Mouse (Mus musculus) right cerebral cortex, adult 18-20 months (tissue): Measurements from ENCODE around the gene Ggt6.
A peak's percentile ranks its signal among the peaks of the same experiment; 100 is the strongest.

Experiments used
- DNase-seq: peaks from one replicate; pipeline ENCODE4 v3.0.0; 2022; ENCODE audit warnings: mixed read lengths

Ggt6 gene

GRCm38 (mm10) chr11:72440965-72441664 lies 5.8 kb downstream of the Ggt6 start, which contains the start of gene Mybbp1a:
Mybbp1a (plus strand) TSS chr11:72441355.
- DNase-seq = peak; percentile 98

DNA sequence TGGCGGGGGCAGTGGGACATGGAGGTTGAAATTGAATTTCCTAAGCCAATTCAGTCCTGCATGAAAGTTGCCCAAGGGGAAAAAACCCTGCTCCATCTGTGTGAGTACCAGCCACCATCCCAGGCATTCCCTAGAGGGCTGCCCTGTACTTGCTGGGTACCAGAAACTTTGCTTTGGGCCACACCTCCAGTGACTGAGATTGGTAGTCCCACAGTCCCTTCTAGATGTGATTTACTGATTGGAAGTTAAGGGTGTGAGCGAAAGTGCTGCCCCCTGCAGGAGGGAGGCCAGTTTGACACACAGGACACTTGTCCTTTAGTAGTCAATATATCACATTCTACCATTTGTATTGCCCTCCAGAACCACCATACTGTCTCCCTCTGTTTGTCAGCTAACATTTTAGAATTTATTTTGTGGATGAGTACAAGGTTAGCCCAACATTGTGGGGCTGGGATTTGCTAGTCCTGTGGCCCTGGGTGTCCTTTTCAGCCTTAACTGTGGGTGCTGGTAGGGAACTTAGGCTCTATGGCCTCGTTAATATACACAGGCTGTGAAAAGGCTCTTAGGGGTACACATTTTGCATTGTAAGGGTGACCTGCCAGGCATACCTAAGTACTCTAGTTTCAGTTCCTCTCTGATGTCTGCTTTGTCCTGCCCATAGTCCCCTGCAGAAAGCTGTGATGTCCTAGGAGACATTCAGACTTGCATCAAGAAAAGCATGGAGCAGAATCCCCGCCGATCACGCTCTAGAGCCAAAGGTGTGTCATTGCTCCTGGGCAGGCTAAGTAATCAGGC lies 11.2 kb downstream of the Ggt6 start:
- DNase-seq = no peak

GRCm38 (mm10) chr11:72447475-72447874 lies 12.1 kb downstream of the Ggt6 start:
- no peak for DNase-seq

GRCm38 (mm10) chr11:72452140-72452665 lies 16.9 kb downstream of the Ggt6 start:
- no peak for DNase-seq

- DNase-seq = no peak
Measured at GRCm38 (mm10) chr11:72453105-72453953, 18.0 kb downstream of the Ggt6 start.

DNA sequence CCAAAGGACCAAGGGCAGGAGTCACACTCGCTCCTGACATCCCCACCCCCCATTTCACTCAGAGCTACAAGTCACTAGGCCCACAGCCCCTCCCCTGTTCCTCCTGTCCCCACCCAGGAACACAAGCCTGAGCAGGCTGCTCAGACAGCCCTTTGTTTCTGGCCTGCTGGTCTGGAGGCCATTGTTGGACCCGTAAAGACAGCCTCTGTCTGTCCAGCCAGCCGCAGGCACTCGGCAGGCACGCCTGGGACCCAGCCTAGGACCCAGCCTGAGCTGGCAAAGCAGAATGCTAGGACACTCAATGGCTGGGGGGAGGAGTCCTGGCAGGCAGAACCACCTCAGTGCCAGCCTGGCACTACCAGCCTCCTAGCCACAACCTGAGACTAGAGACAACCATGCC lies 20.4 kb downstream of the Ggt6 start:
- DNase-seq = peak; percentile 82

DNA sequence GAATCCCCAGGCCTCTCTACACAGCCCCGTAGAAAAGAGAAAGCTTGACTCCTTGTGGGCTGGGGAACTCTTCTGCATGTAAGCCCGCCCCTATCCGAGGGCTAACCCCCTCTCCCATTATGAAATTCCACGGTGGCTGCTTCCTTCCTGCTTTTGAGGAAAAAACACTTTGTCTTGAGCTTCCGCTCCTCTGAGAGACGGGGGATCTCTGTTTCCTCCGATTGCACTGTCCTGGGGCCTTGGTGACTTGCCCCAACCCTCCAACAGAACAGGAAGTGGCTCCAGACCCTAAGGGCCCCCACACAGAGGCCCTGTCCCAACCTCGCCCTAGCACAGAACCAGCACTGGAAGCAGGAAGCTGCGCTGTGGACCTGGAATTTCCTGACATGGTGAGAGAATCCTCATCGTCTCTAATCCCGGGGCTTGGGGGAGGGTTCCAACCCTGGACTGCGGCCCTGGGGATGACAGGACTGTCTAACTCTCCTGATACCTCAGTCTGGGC lies 22.7 kb downstream of the Ggt6 start:
- DNase-seq = no peak

- DNase-seq = no peak
Measured at GRCm38 (mm10) chr11:72458502-72458901, 23.2 kb downstream of the Ggt6 start.

GRCm38 (mm10) chr11:72461500-72461981 lies 26.2 kb downstream of the Ggt6 start:
- DNase-seq = no peak

- no peak for DNase-seq
Measured at GRCm38 (mm10) chr11:72464821-72465220, 29.5 kb downstream of the Ggt6 start.

GRCm38 (mm10) chr11:72465978-72466693 lies 30.8 kb downstream of the Ggt6 start:
- DNase-seq = no peak

DNA sequence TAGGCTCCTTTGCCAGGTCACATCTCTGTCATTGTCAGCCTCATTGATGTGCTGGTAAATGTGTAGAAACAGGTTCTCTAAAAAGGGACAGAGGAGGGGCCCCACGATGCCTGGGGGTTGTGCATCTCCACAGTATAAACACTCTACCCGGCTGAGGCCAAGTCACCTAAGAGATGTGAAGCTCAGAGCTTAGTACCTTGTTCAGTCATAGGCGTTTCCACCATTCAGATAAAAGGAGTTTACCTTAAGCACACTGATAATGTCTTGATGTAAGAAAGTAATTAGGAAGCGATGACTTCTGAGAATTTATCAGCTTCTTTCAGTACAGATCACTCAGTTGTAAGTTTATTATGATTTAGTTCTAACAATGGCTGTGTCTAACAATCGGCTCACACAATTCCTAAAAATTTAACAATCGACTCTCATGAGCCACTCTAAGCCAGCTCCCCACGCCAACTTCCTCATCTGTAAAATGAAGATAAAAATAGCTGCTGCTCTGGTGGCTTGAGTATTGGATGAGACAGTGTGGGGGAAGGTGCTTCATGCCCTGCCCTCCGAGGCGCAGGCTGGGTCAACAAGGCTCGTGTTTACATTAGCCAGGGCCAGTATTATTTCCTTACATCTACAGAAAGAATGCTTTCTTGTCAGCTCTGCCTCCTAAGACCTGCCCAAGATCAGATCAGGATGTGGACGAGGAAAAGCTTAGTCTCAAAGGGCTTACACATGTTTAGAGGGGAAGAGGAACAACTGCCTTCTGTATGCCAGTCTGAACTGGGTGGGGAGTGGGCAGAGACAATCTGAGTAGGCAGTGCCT lies 31.6 kb downstream of the Ggt6 start:
- no peak for DNase-seq

DNA sequence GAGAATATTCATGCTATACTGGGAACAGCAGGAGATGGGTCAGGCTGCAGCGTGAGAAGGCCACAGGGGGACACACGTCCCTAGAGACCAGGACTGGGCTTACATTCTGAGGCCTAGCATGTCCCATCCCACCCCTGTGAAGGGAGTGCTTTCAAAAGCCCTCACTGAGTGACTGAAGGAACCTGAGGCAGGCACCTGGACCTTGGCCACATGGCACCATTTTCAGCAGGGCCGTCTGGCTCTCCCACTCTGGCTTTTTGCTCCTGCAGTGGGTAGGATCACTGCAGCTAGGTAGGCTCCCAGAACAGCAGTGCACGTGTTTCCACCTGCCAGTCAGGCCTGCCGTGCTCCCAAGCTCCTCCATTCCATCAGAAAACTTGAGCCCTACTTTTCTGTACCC lies 33.2 kb downstream of the Ggt6 start:
- no peak for DNase-seq

- DNase-seq = peak; percentile 39
Measured at GRCm38 (mm10) chr11:72469217-72469616, 33.9 kb downstream of the Ggt6 start.

DNA sequence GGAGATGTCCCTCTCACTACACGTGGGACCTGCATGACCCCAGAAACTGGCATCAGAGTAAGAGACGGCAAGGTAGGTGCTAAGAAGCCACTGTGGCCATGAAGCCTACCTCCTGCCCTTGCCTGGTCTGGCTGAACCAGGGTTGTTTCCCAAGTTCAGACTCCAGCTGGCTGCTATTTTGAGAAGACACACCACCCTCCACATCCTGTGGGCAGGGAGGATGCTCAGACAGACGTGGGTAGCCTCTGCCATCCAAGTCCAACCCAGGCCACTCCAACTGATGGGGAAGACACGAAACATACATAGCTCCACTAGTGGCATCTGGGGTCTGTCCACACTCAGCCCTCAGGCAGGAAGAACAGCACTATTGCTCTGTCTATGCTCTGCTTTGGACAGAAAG lies 34.7 kb downstream of the Ggt6 start:
- DNase-seq = no peak

- DNase-seq = no peak
Measured at GRCm38 (mm10) chr11:72471381-72471780, 36.1 kb downstream of the Ggt6 start.

DNA sequence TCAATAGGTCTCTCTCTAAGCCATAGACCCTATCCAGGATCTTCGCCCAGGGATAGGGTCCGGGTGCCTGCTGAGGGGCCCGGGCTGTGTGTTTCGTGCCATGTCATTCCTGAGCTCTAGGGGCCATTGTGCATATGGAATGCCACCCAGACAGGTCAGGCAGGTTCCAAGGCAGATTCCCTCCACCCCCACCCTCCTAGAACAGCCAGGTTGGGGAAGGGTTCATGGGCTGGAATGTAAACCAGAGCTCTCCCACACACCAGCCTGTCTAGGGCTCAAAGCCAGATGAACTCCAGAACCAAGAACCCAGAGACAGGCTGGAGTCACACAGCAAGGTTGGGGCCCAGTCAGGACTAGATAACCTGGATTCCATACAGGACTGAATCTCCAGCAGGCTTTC lies 38.2 kb downstream of the Ggt6 start:
- no peak for DNase-seq

DNA sequence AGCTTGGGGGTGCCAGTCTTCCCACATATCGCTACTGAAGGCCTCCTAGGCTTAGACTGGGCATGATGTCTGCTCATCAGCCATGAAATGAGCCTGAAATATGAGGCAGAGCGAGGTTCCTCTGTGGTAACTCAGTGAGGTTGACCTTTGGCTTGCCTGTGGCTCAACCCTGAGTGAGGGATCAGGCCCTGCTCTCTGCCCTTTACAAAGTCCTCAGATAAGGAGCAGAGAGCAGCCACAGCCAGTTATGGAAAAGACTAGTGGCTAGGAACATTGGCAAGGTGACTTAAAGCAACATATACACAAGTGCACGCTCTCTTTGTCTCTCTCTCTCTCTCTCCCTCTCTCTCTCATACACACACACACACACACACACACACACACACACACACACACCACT lies 39.6 kb downstream of the Ggt6 start:
- DNase-seq = no peak

DNA sequence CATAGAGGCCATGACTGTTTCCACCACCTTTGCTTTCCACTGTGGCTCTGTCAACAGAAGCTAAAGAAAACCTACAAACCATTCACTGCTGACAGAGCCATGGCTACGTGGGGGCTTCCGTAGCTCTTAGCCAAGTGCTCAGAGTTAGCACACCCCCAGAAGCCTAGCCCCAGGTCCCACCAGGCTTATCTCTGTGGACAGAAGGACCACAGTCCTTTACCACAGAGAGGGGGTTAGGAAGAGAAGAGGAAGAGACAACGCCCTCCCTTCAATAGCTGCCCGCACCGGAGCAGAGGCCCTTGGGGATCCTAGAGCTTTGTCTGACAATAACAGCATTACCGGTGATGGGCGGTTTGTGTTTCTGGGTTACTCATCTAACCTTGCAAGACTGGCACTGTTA lies 40.1 kb downstream of the Ggt6 start:
- DNase-seq = no peak

DNA sequence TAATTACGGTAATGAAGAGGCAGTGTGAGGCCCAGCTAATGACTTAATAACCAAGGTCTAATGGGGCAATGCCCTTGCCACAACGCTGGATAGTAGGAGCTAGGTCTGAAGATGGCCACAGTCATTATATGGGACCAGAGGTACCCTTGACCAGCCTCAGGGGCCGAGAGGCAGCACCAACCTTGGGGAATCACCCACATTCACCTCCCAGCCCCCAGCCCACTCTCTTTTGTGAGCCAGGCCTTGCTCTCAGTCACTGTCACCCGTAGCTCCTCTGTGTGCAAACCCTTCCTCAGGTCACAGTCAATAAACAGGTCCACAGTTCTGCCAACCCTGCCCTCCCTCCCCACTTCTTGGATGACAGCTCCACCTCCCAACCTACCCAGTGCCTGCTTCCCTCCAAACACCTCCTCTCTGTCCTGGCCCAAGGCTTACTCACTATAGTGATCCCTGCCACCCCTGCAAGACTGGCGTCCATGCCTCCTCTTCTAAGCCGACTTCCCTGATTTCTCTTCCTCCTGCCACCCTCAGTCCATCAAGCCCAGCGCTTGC lies 40.8 kb downstream of the Ggt6 start:
- no peak for DNase-seq

GRCm38 (mm10) chr11:72477182-72477581 lies 41.9 kb downstream of the Ggt6 start:
- DNase-seq = no peak
